Mouse (Mus musculus): Measurements from ENCODE around the gene Lca5. TPM values are rescaled to one million over a fixed set of nuclear protein-coding genes. Genes with fewer than 3 reads are reported as not detected.

The Lca5 gene
- polyA plus RNA-seq, 1 experiment from 2014 or later = 31.1 TPM

- Histone ChIP-seq H3K4me3 (ENCODE audit: low read depth, low read length) (no peak overlapping the region), H3K27me3 (ENCODE audit: control insufficient read depth, insufficient read depth, low read length) (no peaks in the 10 kb centered on the region), H3K4me2 (replicated peaks; ENCODE audit: low read depth, low read length) (no peak overlapping the region), H3K4me1 (replicated peaks; ENCODE audit: control insufficient read depth, insufficient read depth, low read length) (no peaks in the 10 kb centered on the region), H3K9ac (ENCODE audit: low read depth, low read length) (no peak overlapping the region), H3K9me3 (ENCODE audit: control insufficient read depth, low read length) (no peaks in the 10 kb centered on the region), H3K36me3 (ENCODE audit: control insufficient read depth, insufficient read depth, low read length) (no peaks in the 10 kb centered on the region), H3K27ac (ENCODE audit: low read depth, low read length) (no peak overlapping the region)
- DNase-seq (ENCODE audit: low spot score) (peak; percentile 50), ATAC-seq (ENCODE audit: low FRiP score) (no peak)
- WGBS = 52% methylated on average over 3 of the region's 3 CpGs
Observed at GRCm38 (mm10) chr9:83382775-83383174, 58.2 kb downstream of the Lca5 start.

- H3K4me2 ChIP-seq (replicated peaks; ENCODE audit: low read depth, low read length) = no peak overlapping the region
- peak; percentile 44 for DNase-seq (ENCODE audit: low spot score)
- no peaks in the 10 kb centered on the region for H3K4me1 ChIP-seq (replicated peaks; ENCODE audit: control insufficient read depth, insufficient read depth, low read length)
- no peaks in the 10 kb centered on the region for H3K36me3 ChIP-seq (ENCODE audit: control insufficient read depth, insufficient read depth, low read length)
- no peak for ATAC-seq (ENCODE audit: low FRiP score)
- H3K27me3 ChIP-seq (ENCODE audit: control insufficient read depth, insufficient read depth, low read length) = no peaks in the 10 kb centered on the region
- H3K27ac ChIP-seq (ENCODE audit: low read depth, low read length) = no peak overlapping the region
- no peaks in the 10 kb centered on the region for H3K9me3 ChIP-seq (ENCODE audit: control insufficient read depth, low read length)
- H3K4me3 ChIP-seq (ENCODE audit: low read depth, low read length) = no peak overlapping the region
- H3K9ac ChIP-seq (ENCODE audit: low read depth, low read length) = no peak overlapping the region
Observed at GRCm38 (mm10) chr9:83381317-83381716, 59.6 kb downstream of the Lca5 start.

- H3K9me3 ChIP-seq (ENCODE audit: control insufficient read depth, low read length) = no peaks in the 10 kb centered on the region
- no peak overlapping the region for H3K4me3 ChIP-seq (ENCODE audit: low read depth, low read length)
- no peaks in the 10 kb centered on the region for H3K4me1 ChIP-seq (replicated peaks; ENCODE audit: control insufficient read depth, insufficient read depth, low read length)
- DNase-seq (ENCODE audit: low spot score) (no peak), ATAC-seq (ENCODE audit: low FRiP score) (no peak)
- H3K27ac ChIP-seq (ENCODE audit: low read depth, low read length) = no peak overlapping the region
- H3K4me2 ChIP-seq (replicated peaks; ENCODE audit: low read depth, low read length) = no peak overlapping the region
- H3K36me3 ChIP-seq (ENCODE audit: control insufficient read depth, insufficient read depth, low read length) = no peaks in the 10 kb centered on the region
- no peak overlapping the region for H3K9ac ChIP-seq (ENCODE audit: low read depth, low read length)
- H3K27me3 ChIP-seq (ENCODE audit: control insufficient read depth, insufficient read depth, low read length) = no peaks in the 10 kb centered on the region
- 85% methylated on average over 10 of the region's 10 CpGs for WGBS
Observed at GRCm38 (mm10) chr9:83379661-83380060, 61.3 kb downstream of the Lca5 start.

DNA sequence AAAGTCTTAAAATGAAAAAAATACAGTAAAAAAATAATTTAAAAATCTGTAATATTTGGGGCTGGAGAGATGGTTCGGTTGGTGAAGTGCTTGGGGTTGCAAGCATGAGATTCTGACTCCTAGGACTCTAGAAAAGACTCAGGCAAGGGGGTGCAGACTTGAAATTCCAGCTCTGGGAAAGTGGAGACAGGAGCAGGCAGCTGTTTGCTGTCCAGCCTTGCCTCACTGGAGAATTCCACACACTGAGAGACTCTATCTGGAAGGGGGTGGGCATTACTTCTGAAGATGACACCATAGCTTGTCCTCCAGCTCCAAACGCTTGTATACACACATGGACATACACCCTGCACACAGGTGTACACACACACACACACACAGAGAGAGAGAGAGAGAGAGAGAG, 63.8 kb downstream of the Lca5 start:
- no peak overlapping the region for H3K4me2 ChIP-seq (replicated peaks; ENCODE audit: low read depth, low read length)
- H3K9ac ChIP-seq (ENCODE audit: low read depth, low read length) = no peak overlapping the region
- no peak for ATAC-seq (ENCODE audit: low FRiP score)
- H3K27ac ChIP-seq (ENCODE audit: low read depth, low read length) = no peak overlapping the region
- no peak overlapping the region for H3K4me3 ChIP-seq (ENCODE audit: low read depth, low read length)
- no peaks in the 10 kb centered on the region for H3K9me3 ChIP-seq (ENCODE audit: control insufficient read depth, low read length)
- H3K4me1 ChIP-seq (replicated peaks; ENCODE audit: control insufficient read depth, insufficient read depth, low read length) = no peaks in the 10 kb centered on the region
- H3K27me3 ChIP-seq (ENCODE audit: control insufficient read depth, insufficient read depth, low read length) = no peaks in the 10 kb centered on the region
- WGBS = 87% methylated on average over 2 of the region's 2 CpGs
- DNase-seq (ENCODE audit: low spot score) = no peak
- no peaks in the 10 kb centered on the region for H3K36me3 ChIP-seq (ENCODE audit: control insufficient read depth, insufficient read depth, low read length)

GRCm38 (mm10) chr9:83375522-83376176, 65.3 kb downstream of the Lca5 start:
- no peak for ATAC-seq (ENCODE audit: low FRiP score)
- no peak for DNase-seq (ENCODE audit: low spot score)
- Histone ChIP-seq H3K4me1 (replicated peaks; ENCODE audit: control insufficient read depth, insufficient read depth, low read length) (no peaks in the 10 kb centered on the region), H3K27me3 (ENCODE audit: control insufficient read depth, insufficient read depth, low read length) (no peaks in the 10 kb centered on the region), H3K9me3 (ENCODE audit: control insufficient read depth, low read length) (no peaks in the 10 kb centered on the region), H3K4me3 (ENCODE audit: low read depth, low read length) (no peak overlapping the region), H3K27ac (ENCODE audit: low read depth, low read length) (no peak overlapping the region), H3K4me2 (replicated peaks; ENCODE audit: low read depth, low read length) (no peak overlapping the region), H3K9ac (ENCODE audit: low read depth, low read length) (no peak overlapping the region), H3K36me3 (ENCODE audit: control insufficient read depth, insufficient read depth, low read length) (no peaks in the 10 kb centered on the region)
- 82% methylated on average over 4 of the region's 4 CpGs for WGBS

DNA sequence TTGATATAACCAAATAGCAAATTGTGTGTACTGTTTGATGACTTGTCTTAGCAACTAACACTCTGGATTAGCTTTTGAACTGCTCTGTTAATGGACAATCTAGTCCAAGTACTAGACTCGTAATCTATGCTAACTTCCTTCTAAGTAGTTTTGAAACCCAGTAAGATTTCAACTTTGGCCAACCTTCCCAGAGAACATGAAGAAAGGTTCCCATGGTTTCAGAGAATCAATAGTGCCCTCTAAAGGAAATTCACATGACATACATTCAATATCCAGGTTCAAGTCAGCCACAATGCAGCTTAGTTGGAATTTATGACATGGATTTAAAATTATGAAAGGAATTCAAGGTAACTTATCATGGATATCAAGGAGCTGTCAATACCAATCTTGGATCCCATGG, 70.0 kb downstream of the Lca5 start:
- Histone ChIP-seq H3K9me3 (ENCODE audit: control insufficient read depth, low read length) (no peaks in the 10 kb centered on the region), H3K36me3 (ENCODE audit: control insufficient read depth, insufficient read depth, low read length) (no peaks in the 10 kb centered on the region), H3K27ac (ENCODE audit: low read depth, low read length) (no peak overlapping the region), H3K4me2 (replicated peaks; ENCODE audit: low read depth, low read length) (no peak overlapping the region), H3K4me3 (ENCODE audit: low read depth, low read length) (no peak overlapping the region), H3K4me1 (replicated peaks; ENCODE audit: control insufficient read depth, insufficient read depth, low read length) (no peaks in the 10 kb centered on the region), H3K27me3 (ENCODE audit: control insufficient read depth, insufficient read depth, low read length) (no peaks in the 10 kb centered on the region), H3K9ac (ENCODE audit: low read depth, low read length) (no peak overlapping the region)
- ATAC-seq (ENCODE audit: low FRiP score) (no peak), DNase-seq (ENCODE audit: low spot score) (peak; percentile 14)
- WGBS = 65% methylated on average over 1 of the region's 1 CpGs

DNA sequence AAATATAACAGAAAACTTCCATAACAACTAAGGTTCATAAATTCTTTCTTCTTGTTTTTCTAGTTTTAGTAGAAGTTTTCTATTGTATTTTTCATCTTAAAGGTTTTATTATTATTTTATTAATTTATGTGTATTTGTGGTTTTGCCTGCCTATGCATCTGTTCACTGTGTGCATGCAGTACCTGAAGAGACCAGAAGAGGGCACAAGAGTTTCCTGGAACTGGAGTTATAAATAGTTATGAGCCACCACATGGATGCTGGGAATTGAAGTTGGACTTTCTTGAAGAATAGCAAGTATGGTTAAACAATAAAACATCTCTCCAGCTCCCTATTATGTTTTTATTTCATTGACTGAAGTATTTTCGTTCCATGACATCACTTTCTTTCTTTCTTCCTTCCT, 72.7 kb downstream of the Lca5 start:
- no peaks in the 10 kb centered on the region for H3K4me1 ChIP-seq (replicated peaks; ENCODE audit: control insufficient read depth, insufficient read depth, low read length)
- WGBS = 85% methylated on average over 1 of the region's 1 CpGs
- H3K4me2 ChIP-seq (replicated peaks; ENCODE audit: low read depth, low read length) = no peak overlapping the region
- DNase-seq (ENCODE audit: low spot score) (peak; percentile 67), ATAC-seq (ENCODE audit: low FRiP score) (no peak)
- H3K4me3 ChIP-seq (ENCODE audit: low read depth, low read length) = no peak overlapping the region
- no peaks in the 10 kb centered on the region for H3K27me3 ChIP-seq (ENCODE audit: control insufficient read depth, insufficient read depth, low read length)
- no peak overlapping the region for H3K27ac ChIP-seq (ENCODE audit: low read depth, low read length)
- H3K36me3 ChIP-seq (ENCODE audit: control insufficient read depth, insufficient read depth, low read length) = no peaks in the 10 kb centered on the region
- H3K9me3 ChIP-seq (ENCODE audit: control insufficient read depth, low read length) = no peaks in the 10 kb centered on the region
- H3K9ac ChIP-seq (ENCODE audit: low read depth, low read length) = no peak overlapping the region

DNA sequence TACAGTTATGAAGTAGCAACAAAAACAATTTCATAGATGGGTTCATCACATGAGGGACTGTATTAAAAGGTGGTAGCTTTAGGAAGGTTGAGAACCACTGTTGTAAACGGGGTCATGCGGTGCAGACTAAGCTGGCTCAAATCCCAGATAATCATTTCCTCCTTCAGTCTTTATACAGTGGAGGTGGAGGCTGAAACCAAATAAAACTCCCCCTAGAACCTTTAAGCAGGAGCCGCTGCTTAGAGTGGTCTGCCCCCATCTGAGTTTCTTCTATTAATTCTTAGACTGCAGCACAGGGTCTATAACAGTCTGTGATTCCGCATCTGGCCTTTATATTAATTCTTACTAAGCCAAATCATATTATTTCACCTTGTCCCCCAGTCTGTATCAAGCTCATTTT, 85.1 kb downstream of the Lca5 start:
- no peaks in the 10 kb centered on the region; the same call in 1 of the 2 replicates for H3K4me1 ChIP-seq (replicated peaks; ENCODE audit: control insufficient read depth, insufficient read depth, low read length)
- DNase-seq (ENCODE audit: low spot score) (no peak), ATAC-seq (ENCODE audit: low FRiP score) (no peak)
- no peak overlapping the region for H3K4me2 ChIP-seq (replicated peaks; ENCODE audit: low read depth, low read length)
- no peak overlapping the region for H3K9ac ChIP-seq (ENCODE audit: low read depth, low read length)
- no peaks in the 10 kb centered on the region for H3K36me3 ChIP-seq (ENCODE audit: control insufficient read depth, insufficient read depth, low read length)
- no peaks in the 10 kb centered on the region for H3K27me3 ChIP-seq (ENCODE audit: control insufficient read depth, insufficient read depth, low read length)
- H3K4me3 ChIP-seq (ENCODE audit: low read depth, low read length) = no peak overlapping the region
- no peak overlapping the region for H3K27ac ChIP-seq (ENCODE audit: low read depth, low read length)
- H3K9me3 ChIP-seq (ENCODE audit: control insufficient read depth, low read length) = no peaks in the 10 kb centered on the region
- WGBS = 85% methylated on average over 4 of the region's 4 CpGs

DNA sequence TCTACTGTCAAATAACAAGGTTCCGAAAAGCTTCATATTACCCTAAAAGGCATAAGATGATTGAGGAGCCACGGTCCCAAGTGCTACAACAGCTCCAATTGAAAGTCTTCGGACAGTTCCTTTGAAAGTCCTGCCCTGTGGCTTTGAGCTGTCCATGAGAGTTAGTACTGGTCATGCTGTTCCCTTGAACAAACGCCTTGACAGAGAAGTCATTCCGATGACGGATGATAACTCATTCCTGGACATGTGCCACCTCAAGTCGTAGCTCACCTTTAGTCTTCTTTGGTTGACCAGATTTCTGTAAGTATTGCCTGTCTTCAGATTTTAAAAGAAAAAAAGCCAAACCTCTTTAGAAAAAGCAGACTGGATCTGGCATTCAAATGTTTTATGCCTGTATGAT, 87.6 kb downstream of the Lca5 start:
- Histone ChIP-seq H3K9me3 (ENCODE audit: control insufficient read depth, low read length) (no peaks in the 10 kb centered on the region), H3K4me1 (replicated peaks; ENCODE audit: control insufficient read depth, insufficient read depth, low read length) (no peaks in the 10 kb centered on the region; the same call in 1 of the 2 replicates), H3K9ac (ENCODE audit: low read depth, low read length) (no peak overlapping the region), H3K36me3 (ENCODE audit: control insufficient read depth, insufficient read depth, low read length) (no peaks in the 10 kb centered on the region), H3K27ac (ENCODE audit: low read depth, low read length) (no peak overlapping the region), H3K4me3 (ENCODE audit: low read depth, low read length) (no peak overlapping the region), H3K27me3 (ENCODE audit: control insufficient read depth, insufficient read depth, low read length) (no peaks in the 10 kb centered on the region), H3K4me2 (replicated peaks; ENCODE audit: low read depth, low read length) (no peak overlapping the region)
- DNase-seq (ENCODE audit: low spot score) (no peak), ATAC-seq (ENCODE audit: low FRiP score) (no peak)
- WGBS = 65% methylated on average over 7 of the region's 7 CpGs

Data from hindbrain, embryonic 11.5 days (tissue).